Mouse (Mus musculus): ENCODE data around the gene Ldhd. TPM values are rescaled to one million over a fixed set of nuclear protein-coding genes. Genes with fewer than 3 reads are reported as not detected.

The Ldhd gene
- total RNA-seq, 2 experiments from 2014 or later: 7.0 to 8.3 TPM

GRCm38 (mm10) chr8:111628401-111628800 lies 1.8 kb downstream of the Ldhd start:
- no peak for DNase-seq (ENCODE audit: low spot score in 2 of 2)

- no peak for DNase-seq (ENCODE audit: low spot score in 2 of 2)
These were observed 2.3 kb downstream of the Ldhd start for GRCm38 (mm10) chr8:111627923-111628322.

- DNase-seq (ENCODE audit: low spot score in 2 of 2): no peak
These were observed 3.2 kb downstream of the Ldhd start for GRCm38 (mm10) chr8:111626933-111627332.

GRCm38 (mm10) chr8:111626528-111626820 lies 3.7 kb downstream of the Ldhd start:
- DNase-seq (ENCODE audit: low spot score in 2 of 2): peak in 1 of 2 experiments; percentile 37

- peak in 1 of 2 experiments; percentile 74 for DNase-seq (ENCODE audit: low spot score in 2 of 2)
These were observed 4.3 kb downstream of the Ldhd start for GRCm38 (mm10) chr8:111625694-111626527.

- peak in 1 of 2 experiments; percentile 16 for DNase-seq (ENCODE audit: low spot score in 2 of 2)
These were observed 5.3 kb downstream of the Ldhd start for GRCm38 (mm10) chr8:111624853-111625221.

GRCm38 (mm10) chr8:111624081-111624852 lies 5.9 kb downstream of the Ldhd start:
- peak in 1 of 2 experiments; percentile 65 for DNase-seq (ENCODE audit: low spot score in 2 of 2)

GRCm38 (mm10) chr8:111622553-111622952 lies 7.6 kb downstream of the Ldhd start:
- no peak for DNase-seq (ENCODE audit: low spot score in 2 of 2)

- no peak for DNase-seq (ENCODE audit: low spot score in 2 of 2)
These were observed 8.1 kb downstream of the Ldhd start for GRCm38 (mm10) chr8:111622104-111622503.

- no peak for DNase-seq (ENCODE audit: low spot score in 2 of 2)
These were observed 10.2 kb downstream of the Ldhd start for GRCm38 (mm10) chr8:111619936-111620335.

- no peak for DNase-seq (ENCODE audit: low spot score in 2 of 2)
These were observed 11.9 kb downstream of the Ldhd start for GRCm38 (mm10) chr8:111618273-111618672.

GRCm38 (mm10) chr8:111617812-111618211 lies 12.4 kb downstream of the Ldhd start:
- DNase-seq (ENCODE audit: low spot score in 2 of 2): no peak

- no peak for DNase-seq (ENCODE audit: low spot score in 2 of 2)
These were observed 15.1 kb downstream of the Ldhd start for GRCm38 (mm10) chr8:111614786-111615701.

- no peak for DNase-seq (ENCODE audit: low spot score in 2 of 2)
These were observed 17.0 kb downstream of the Ldhd start for GRCm38 (mm10) chr8:111613181-111613580.

GRCm38 (mm10) chr8:111607414-111607813 lies 22.8 kb downstream of the Ldhd start:
- DNase-seq (ENCODE audit: low spot score in 2 of 2): no peak

- DNase-seq (ENCODE audit: low spot score in 2 of 2): no peak
These were observed 23.2 kb downstream of the Ldhd start for GRCm38 (mm10) chr8:111606961-111607360.

- DNase-seq (ENCODE audit: low spot score in 2 of 2): no peak
These were observed 25.2 kb downstream of the Ldhd start for GRCm38 (mm10) chr8:111604986-111605385.

- DNase-seq (ENCODE audit: low spot score in 2 of 2): peak; percentile 45 to 73
These were observed 28.1 kb downstream of the Ldhd start for GRCm38 (mm10) chr8:111602050-111602449.

- no peak for DNase-seq (ENCODE audit: low spot score in 2 of 2)
These were observed 30.3 kb downstream of the Ldhd start for GRCm38 (mm10) chr8:111599707-111600444.

GRCm38 (mm10) chr8:111597310-111597709 lies 32.9 kb downstream of the Ldhd start:
- DNase-seq (ENCODE audit: low spot score in 2 of 2): no peak

GRCm38 (mm10) chr8:111596485-111596821 lies 33.7 kb downstream of the Ldhd start:
- DNase-seq (ENCODE audit: low spot score in 2 of 2): no peak
